Mouse (Mus musculus) brain, embryonic 14.5 days (tissue): ENCODE measurements around the gene Pnkp. TPM values are rescaled to one million over a fixed set of nuclear protein-coding genes. Genes with fewer than 3 reads are reported as not detected.

ENCODE experiments used
- DNase-seq: peaks from one replicate; pipeline ENCODE4 v3.0.0-alpha.2; 2011; ENCODE audit warnings: low read depth
- CTCF ChIP-seq: fragments of 200-500 bp; IDR thresholded peaks from 2 replicates; pipeline ENCODE4 v1.5.1; 2012; ENCODE audit warnings: inconsistent platforms, mild to moderate bottlenecking, moderate library complexity, borderline replicate concordance; ENCODE audit not compliant: insufficient read depth, insufficient read length; ENCODE audit errors: extremely low read depth
- POLR2A ChIP-seq: fragments of 200-500 bp; IDR thresholded peaks from 2 replicates; pipeline ENCODE4 v1.6.1; 2012; ENCODE audit warnings: mild to moderate bottlenecking, inconsistent platforms, borderline replicate concordance; ENCODE audit not compliant: poor library complexity, insufficient read depth, insufficient read length, severe bottlenecking; ENCODE audit errors: extremely low read depth
- polyA plus RNA-seq: library from polyadenylated mRNA; depleted of rRNA; stranded (reverse); fragments of >200 nt; gene quantifications from 2 replicates; pipeline ENCODE4 v1.2.3, GENCODE M21; 2012; rRNA removed

Gene Pnkp
- 33.1 and 42.3 TPM in 2 replicates for polyA plus RNA-seq

- DNase-seq: peak; percentile 96
- peak; percentile 33; the same call in 1 of the 2 replicates for TF ChIP-seq POLR2A
- TF ChIP-seq CTCF: no peak; the same call in 1 of the 2 replicates
These were observed at the start of gene Pnkp for GRCm38 (mm10) chr7:44857042-44857552. Gene Pnkp, plus strand, starts transcription at chr7:44857139.

- no peak for TF ChIP-seq CTCF
- no peak for TF ChIP-seq POLR2A
- no peak for DNase-seq
These were observed 48.0 kb upstream of the Pnkp start for GRCm38 (mm10) chr7:44808927-44809326.

- TF ChIP-seq CTCF (no peak), POLR2A (no peak)
- DNase-seq: no peak
These were observed 47.5 kb upstream of the Pnkp start for GRCm38 (mm10) chr7:44809466-44809865.

GRCm38 (mm10) chr7:44810365-44810764 lies 46.6 kb upstream of the Pnkp start:
- TF ChIP-seq POLR2A (no peak), CTCF (no peak)
- no peak for DNase-seq

GRCm38 (mm10) chr7:44810819-44811557 lies 46.0 kb upstream of the Pnkp start:
- TF ChIP-seq POLR2A: no peak
- no peak for TF ChIP-seq CTCF
- no peak for DNase-seq

- no peak for TF ChIP-seq CTCF
- no peak for TF ChIP-seq POLR2A
- no peak for DNase-seq
These were observed 44.2 kb upstream of the Pnkp start for GRCm38 (mm10) chr7:44812651-44813325.

GRCm38 (mm10) chr7:44813985-44814384 lies 43.0 kb upstream of the Pnkp start:
- DNase-seq: no peak
- TF ChIP-seq CTCF (no peak), POLR2A (no peak)

- TF ChIP-seq CTCF (no peak), POLR2A (no peak)
- DNase-seq: no peak
These were observed 42.5 kb upstream of the Pnkp start for GRCm38 (mm10) chr7:44814423-44814822.

GRCm38 (mm10) chr7:44814952-44815553 lies 41.9 kb upstream of the Pnkp start:
- no peak for DNase-seq
- TF ChIP-seq POLR2A (no peak), CTCF (no peak)

GRCm38 (mm10) chr7:44815721-44816469 lies 41.0 kb upstream of the Pnkp start, which contains the start of the genes Nup62 and Il4i1:
Gene Nup62, plus strand, starts transcription at chr7:44816088.
Gene Il4i1, plus strand, starts transcription at chr7:44816387.
- DNase-seq: peak; percentile 100
- TF ChIP-seq CTCF: peak; percentile 8; the same call in 1 of the 2 replicates
- TF ChIP-seq POLR2A: peak; percentile 21; the same call in 1 of the 2 replicates
